Mouse (Mus musculus) hindbrain, embryonic 10.5 days (tissue): ENCODE measurements around the gene Plekhg6. TPM values are rescaled to one million over a fixed set of nuclear protein-coding genes. Genes with fewer than 3 reads are reported as not detected.

Experiments used
- DNase-seq: peaks from one replicate; pipeline ENCODE4 v3.0.0-alpha.2; 2017; ENCODE audit warnings: low spot score
- H3K27ac ChIP-seq: fragments of 300-500 bp; sonication (generic); 2 replicates; pipeline ENCODE4 v1.5.1; 2016; ENCODE audit warnings: mild to moderate bottlenecking, moderate library complexity
- H3K27me3 ChIP-seq: fragments of 300-500 bp; sonication (generic); 2 replicates; pipeline ENCODE4 v1.6.1; 2016; ENCODE audit warnings: mild to moderate bottlenecking; ENCODE audit not compliant: poor library complexity, insufficient read depth, severe bottlenecking
- H3K36me3 ChIP-seq: fragments of 300-500 bp; sonication (generic); 2 replicates; pipeline ENCODE4 v1.6.1; 2016; ENCODE audit warnings: mild to moderate bottlenecking, moderate library complexity
- H3K4me1 ChIP-seq: fragments of 300-500 bp; sonication (generic); replicated peaks from 2 replicates; pipeline ENCODE4 v1.6.1; 2016; ENCODE audit warnings: mild to moderate bottlenecking
- H3K4me3 ChIP-seq: fragments of 300-500 bp; sonication (generic); 2 replicates; pipeline ENCODE4 v1.5.1; 2016; ENCODE audit warnings: mild to moderate bottlenecking, moderate library complexity
- H3K9me3 ChIP-seq: fragments of 300-500 bp; sonication (generic); 2 replicates; pipeline ENCODE4 v1.6.1; 2016; ENCODE audit warnings: mild to moderate bottlenecking, moderate library complexity
- WGBS: fragments of 180-500 bp; shearing (Covaris S2); methylation state at CpG from one replicate; pipeline ENCODE4 v1.1.7; 2016; 5-methylcytosine and 5-hydroxymethylcytosine counted together
- polyA plus RNA-seq: library from polyadenylated mRNA; unstranded; fragments of >200 nt; fragmentation: Nextera tagmentation; extraction: Ambion mirVana; gene quantifications from 2 replicates; pipeline ENCODE4 v1.2.1, GENCODE M21; 2016

Plekhg6 gene
- polyA plus RNA-seq, 1 experiment from 2014 or later = 0.13 TPM

GRCm38 (mm10) chr6:125356264-125356663 lies 24.3 kb downstream of the Plekhg6 start:
- no peak for DNase-seq
- Histone ChIP-seq H3K4me3 (no peak overlapping the region), H3K9me3 (no peaks in the 10 kb centered on the region), H3K4me1 (peaks cover 59% of the 10 kb centered on the region), H3K27ac (no peak overlapping the region), H3K27me3 (peaks cover 50% of the 10 kb centered on the region), H3K36me3 (peaks cover 32% of the 10 kb centered on the region)
- WGBS = 39% methylated on average over 8 of the region's 8 CpGs

GRCm38 (mm10) chr6:125355197-125355741 lies 25.3 kb downstream of the Plekhg6 start:
- Histone ChIP-seq H3K4me3 (peak overlapping the region; percentile 16; the same call in 1 of the 2 replicates), H3K27me3 (peaks cover 46% of the 10 kb centered on the region), H3K9me3 (no peaks in the 10 kb centered on the region), H3K4me1 (peaks cover 65% of the 10 kb centered on the region), H3K36me3 (peaks cover 26% of the 10 kb centered on the region), H3K27ac (peak overlapping the region; percentile 46)
- 6% methylated on average over 10 of the region's 10 CpGs for WGBS
- no peak for DNase-seq

DNA sequence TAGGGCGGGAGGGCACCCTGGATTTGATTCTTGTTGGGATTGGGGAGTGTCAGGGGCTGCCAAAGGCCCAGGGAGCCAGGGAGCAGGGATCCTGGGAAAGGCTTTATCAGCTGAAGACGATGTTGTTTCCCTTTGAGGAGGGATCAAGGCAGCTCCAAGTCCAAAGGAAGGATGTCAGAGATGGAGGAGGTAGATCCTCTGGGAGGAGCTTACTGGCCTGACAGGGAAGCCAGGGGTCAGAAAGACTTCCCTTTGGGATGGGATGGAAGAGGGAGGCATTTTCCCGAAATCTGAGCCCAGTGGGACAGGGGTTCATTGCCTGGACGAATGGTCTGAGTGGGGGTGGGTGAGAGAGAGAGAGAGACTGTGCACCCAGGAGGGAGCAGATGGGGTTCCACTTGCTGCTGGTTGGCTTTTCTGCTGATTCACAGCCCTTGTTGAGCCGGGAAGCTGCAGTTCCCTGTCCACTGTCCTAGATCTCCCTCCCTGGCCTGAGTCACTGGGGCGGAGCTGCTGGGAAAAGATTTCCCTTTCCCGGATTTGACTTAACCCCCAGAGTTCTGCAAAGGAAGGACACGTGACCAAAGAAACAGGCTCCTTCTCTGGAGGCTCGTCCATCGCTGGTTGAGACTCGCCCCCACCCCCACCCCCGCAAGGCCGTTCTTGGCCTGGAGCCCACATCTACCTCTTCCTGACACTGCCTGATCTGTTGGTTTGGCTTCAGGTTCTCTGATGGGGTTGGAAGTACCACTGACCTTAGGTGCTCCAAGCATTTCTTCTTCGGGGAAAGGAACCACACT lies 26.0 kb downstream of the Plekhg6 start:
- no peak for DNase-seq
- H3K36me3 ChIP-seq = peaks cover 24% of the 10 kb centered on the region
- H3K27me3 ChIP-seq = peaks cover 39% of the 10 kb centered on the region
- H3K4me3 ChIP-seq = peak overlapping the region; percentile 9; the same call in 1 of the 2 replicates
- peak overlapping the region; percentile 46 for H3K27ac ChIP-seq
- no peaks in the 10 kb centered on the region for H3K9me3 ChIP-seq
- WGBS = 11% methylated on average over 14 of the region's 14 CpGs
- H3K4me1 ChIP-seq = peaks cover 69% of the 10 kb centered on the region

GRCm38 (mm10) chr6:125353655-125354054 lies 26.9 kb downstream of the Plekhg6 start:
- peaks cover 16% of the 10 kb centered on the region for H3K36me3 ChIP-seq
- peak overlapping the region; percentile 46; the same call in 1 of the 2 replicates for H3K27ac ChIP-seq
- no peaks in the 10 kb centered on the region for H3K9me3 ChIP-seq
- H3K27me3 ChIP-seq = peaks cover 38% of the 10 kb centered on the region
- peaks cover 78% of the 10 kb centered on the region for H3K4me1 ChIP-seq
- H3K4me3 ChIP-seq = no peak overlapping the region
- 82% methylated on average over 4 of the region's 4 CpGs for WGBS
- DNase-seq = no peak

DNA sequence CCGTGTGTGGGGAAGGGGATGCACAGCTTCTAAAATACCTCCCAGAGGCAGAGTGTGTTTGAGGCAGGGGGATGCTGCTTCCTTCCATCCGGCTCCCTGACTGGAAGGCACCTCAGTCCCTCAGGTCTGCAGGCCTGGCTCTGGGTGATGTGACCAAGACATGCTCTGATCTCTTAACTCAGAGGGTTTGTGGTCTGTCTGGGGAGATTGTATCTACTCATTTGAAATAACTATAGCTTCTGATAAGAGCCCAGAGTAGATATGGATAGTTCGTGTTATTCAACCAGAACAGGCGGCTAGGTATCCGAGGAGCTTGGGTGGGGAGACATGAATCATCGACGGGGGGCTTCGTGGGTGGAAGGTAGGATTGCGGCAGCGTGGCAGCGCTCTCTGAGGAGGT lies 27.4 kb downstream of the Plekhg6 start:
- Histone ChIP-seq H3K4me3 (no peak overlapping the region), H3K27ac (0 out of 2 replicates have a peak overlapping the region, but pooled peaks have one; percentile 12), H3K9me3 (no peaks in the 10 kb centered on the region), H3K4me1 (peaks cover 80% of the 10 kb centered on the region), H3K27me3 (peaks cover 42% of the 10 kb centered on the region), H3K36me3 (peaks cover 12% of the 10 kb centered on the region)
- no peak for DNase-seq
- WGBS = 84% methylated on average over 11 of the region's 11 CpGs

GRCm38 (mm10) chr6:125352811-125353210 lies 27.8 kb downstream of the Plekhg6 start:
- H3K9me3 ChIP-seq = no peaks in the 10 kb centered on the region
- H3K36me3 ChIP-seq = peaks cover 8% of the 10 kb centered on the region
- no peak for DNase-seq
- no peak overlapping the region for H3K4me3 ChIP-seq
- H3K4me1 ChIP-seq = peaks cover 80% of the 10 kb centered on the region
- 0 out of 2 replicates have a peak overlapping the region, but pooled peaks have one; percentile 12 for H3K27ac ChIP-seq
- 61% methylated on average over 4 of the region's 4 CpGs for WGBS
- peaks cover 41% of the 10 kb centered on the region for H3K27me3 ChIP-seq

GRCm38 (mm10) chr6:125352046-125352384 lies 28.6 kb downstream of the Plekhg6 start:
- Histone ChIP-seq H3K9me3 (no peaks in the 10 kb centered on the region), H3K36me3 (0 out of 2 replicates have a peak, but pooled peaks cover under 1% of the 10 kb centered on the region), H3K27ac (no peak overlapping the region), H3K4me3 (no peak overlapping the region), H3K4me1 (peaks cover 80% of the 10 kb centered on the region), H3K27me3 (peaks cover 42% of the 10 kb centered on the region)
- DNase-seq = no peak
- 64% methylated on average over 5 of the region's 5 CpGs for WGBS

DNA sequence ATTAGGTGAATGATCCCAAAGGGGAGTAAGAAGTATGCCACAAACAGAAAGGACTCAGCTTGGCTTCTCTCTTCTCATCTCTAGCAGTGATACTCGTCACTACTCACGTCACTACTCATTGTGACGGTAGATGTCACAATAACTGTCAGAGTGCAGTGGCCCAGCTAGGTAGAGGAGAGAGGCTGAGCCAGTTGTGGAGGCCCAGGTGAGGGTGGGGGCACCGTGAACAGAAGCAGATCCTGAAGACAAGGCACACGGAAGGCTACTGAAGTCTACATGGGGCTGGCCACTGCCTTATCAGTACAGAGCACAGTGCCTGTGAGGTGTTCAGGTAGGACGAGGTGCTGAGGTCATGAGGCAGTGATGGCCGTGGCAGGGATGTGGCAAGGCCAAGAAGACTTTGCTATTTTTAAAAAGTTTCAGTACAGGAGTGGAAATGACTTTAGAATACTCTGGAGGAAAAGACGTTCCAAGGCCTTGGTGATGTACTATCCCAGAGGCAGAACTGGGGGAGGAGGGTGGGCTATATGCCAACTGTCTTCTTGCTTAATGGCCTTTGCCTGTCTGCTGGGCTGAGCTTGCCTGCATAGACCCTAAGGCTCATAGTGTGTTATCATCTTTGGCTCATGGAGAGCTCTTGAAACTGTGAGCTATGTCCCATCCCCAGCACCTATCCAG lies 29.1 kb downstream of the Plekhg6 start:
- Histone ChIP-seq H3K36me3 (no peaks in the 10 kb centered on the region), H3K4me3 (0 out of 2 replicates have a peak overlapping the region, but pooled peaks have one; percentile 61), H3K9me3 (no peaks in the 10 kb centered on the region), H3K27ac (no peak overlapping the region), H3K27me3 (peaks cover 42% of the 10 kb centered on the region), H3K4me1 (peaks cover 79% of the 10 kb centered on the region)
- 75% methylated on average over 8 of the region's 8 CpGs for WGBS
- no peak for DNase-seq

GRCm38 (mm10) chr6:125350995-125351324 lies 29.6 kb downstream of the Plekhg6 start:
- H3K4me3 ChIP-seq = peak overlapping the region; percentile 61
- peak overlapping the region; percentile 86 for H3K27ac ChIP-seq
- DNase-seq = no peak
- H3K9me3 ChIP-seq = no peaks in the 10 kb centered on the region
- no peaks in the 10 kb centered on the region for H3K36me3 ChIP-seq
- 75% methylated on average over 2 of the region's 2 CpGs for WGBS
- H3K4me1 ChIP-seq = peaks cover 75% of the 10 kb centered on the region
- H3K27me3 ChIP-seq = peaks cover 41% of the 10 kb centered on the region

DNA sequence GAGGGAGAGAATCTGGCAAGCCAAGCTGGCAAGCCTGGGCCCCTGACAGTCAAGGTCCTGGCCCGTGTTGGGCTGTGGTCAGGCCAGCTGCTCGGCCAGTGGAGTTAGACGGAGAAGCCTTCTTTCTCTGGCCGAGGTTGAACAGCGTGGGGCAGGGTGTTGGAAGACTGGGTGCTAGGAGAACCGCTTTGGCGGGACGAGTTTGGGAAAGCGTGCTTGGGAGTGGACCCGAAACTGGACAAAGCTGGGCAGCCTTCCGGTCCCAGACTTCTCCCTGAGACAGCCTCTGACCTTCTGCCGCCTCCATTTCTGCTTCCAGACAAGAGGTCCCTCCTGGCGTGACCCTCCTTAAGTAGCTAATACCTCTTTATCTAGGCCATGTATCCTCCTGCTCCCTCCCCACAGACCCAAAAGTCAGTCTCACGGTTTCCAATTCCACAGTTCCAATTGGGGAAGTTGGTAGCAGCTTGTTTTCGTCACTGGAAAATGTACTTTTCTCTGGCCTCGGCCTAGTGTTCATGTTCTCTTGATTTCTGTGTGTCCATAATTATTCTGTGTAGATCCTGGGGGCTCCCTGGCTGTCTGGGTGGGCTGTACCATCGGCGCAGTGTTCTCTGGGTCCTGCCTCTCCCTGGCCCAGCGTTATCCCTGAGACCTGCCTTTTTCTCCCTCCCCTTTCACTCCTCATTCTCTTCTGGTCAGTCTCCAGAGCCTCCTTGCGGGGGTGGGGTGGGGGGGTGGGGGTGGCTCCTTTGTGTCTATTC lies 30.2 kb downstream of the Plekhg6 start:
- no peaks in the 10 kb centered on the region for H3K9me3 ChIP-seq
- peaks cover 36% of the 10 kb centered on the region for H3K27me3 ChIP-seq
- H3K36me3 ChIP-seq = no peaks in the 10 kb centered on the region
- DNase-seq = no peak
- peak overlapping the region; percentile 86 for H3K27ac ChIP-seq
- 6% methylated on average over 20 of the region's 20 CpGs for WGBS
- H3K4me1 ChIP-seq = peaks cover 69% of the 10 kb centered on the region
- H3K4me3 ChIP-seq = peak overlapping the region; percentile 61

GRCm38 (mm10) chr6:125349575-125350230 lies 30.9 kb downstream of the Plekhg6 start:
- under 1% methylated on average over 27 of the region's 27 CpGs for WGBS
- DNase-seq = peak; percentile 63
- no peaks in the 10 kb centered on the region for H3K36me3 ChIP-seq
- no peaks in the 10 kb centered on the region for H3K9me3 ChIP-seq
- H3K4me1 ChIP-seq = peaks cover 66% of the 10 kb centered on the region
- peak overlapping the region; percentile 86 for H3K27ac ChIP-seq
- H3K4me3 ChIP-seq = peak overlapping the region; percentile 61
- peaks cover 32% of the 10 kb centered on the region for H3K27me3 ChIP-seq
